Mouse (Mus musculus) retina, adult 2 months (tissue): ENCODE data around the gene Bmpr2.
A peak's percentile ranks its signal among the peaks of the same experiment; 100 is the strongest.

Experiments
- DNase-seq: peaks from one replicate; pipeline ENCODE4 v3.0.0-alpha.2; 2012; ENCODE audit warnings: low read depth, low spot score

Gene Bmpr2

GRCm38 (mm10) chr1:59897147-59897798, 134.1 kb downstream of the Bmpr2 start:
- no peak for DNase-seq

- no peak for DNase-seq
These were observed 136.5 kb downstream of the Bmpr2 start for GRCm38 (mm10) chr1:59899679-59900078.

- DNase-seq, result no peak
These were observed 138.1 kb downstream of the Bmpr2 start for GRCm38 (mm10) chr1:59901082-59901876.

GRCm38 (mm10) chr1:59902634-59903033, 139.4 kb downstream of the Bmpr2 start:
- no peak for DNase-seq

GRCm38 (mm10) chr1:59904630-59905295, 141.6 kb downstream of the Bmpr2 start:
- no peak for DNase-seq

GRCm38 (mm10) chr1:59905916-59906315, 142.7 kb downstream of the Bmpr2 start:
- DNase-seq, result no peak

DNA sequence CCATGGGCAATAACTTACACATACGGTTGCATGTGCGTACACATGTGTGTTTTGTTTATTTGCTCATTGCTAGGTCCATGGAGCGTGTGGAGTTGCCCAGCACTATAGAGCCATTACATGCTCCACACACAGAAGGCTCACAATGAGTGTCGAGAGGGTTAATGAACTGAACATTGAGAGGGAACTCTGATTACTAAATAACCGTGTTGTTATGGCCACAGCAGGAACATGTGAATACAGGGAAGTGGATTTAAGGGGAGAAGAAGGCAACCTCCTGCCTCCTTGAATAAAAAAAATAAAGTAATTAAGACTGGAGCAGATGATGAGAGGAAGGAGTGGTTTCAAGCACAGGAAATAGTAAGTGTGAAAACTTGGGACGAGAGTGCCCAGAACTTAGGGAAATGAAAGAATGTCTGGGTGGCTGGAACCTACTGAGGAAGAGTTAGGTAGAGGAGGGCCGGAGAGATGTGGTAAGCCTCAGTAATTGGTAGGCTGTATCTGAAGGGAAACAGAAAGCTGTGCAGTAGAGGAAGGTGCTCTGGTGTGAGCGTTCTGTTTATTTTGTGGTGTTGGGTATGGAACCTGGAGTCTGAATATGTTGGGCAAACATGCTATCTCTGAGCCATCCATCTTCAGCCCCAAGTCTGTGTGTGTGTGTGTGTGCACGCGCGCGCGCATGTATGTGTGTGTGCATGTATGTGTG, 143.8 kb downstream of the Bmpr2 start:
- no peak for DNase-seq

DNA sequence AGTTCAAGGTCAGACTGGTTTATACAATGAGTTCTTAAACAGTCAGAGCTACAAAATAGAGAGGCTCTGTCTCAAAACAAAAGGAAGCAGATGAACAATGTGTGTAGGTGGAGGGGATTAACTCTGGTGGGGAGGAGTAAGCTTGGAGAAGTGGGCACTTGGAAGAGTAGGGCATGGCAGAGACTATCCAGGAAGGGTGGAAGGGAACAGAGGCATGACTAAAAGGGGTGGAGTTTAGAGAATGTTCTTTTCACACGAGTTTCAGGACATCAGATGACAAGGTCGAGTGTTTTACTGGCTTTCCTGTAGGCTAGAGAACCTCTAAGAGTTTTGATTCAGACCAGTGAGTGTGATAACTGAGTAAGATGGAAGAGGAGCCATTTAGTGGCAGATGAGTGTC, 144.5 kb downstream of the Bmpr2 start:
- no peak for DNase-seq

GRCm38 (mm10) chr1:59910941-59911340, 147.7 kb downstream of the Bmpr2 start:
- DNase-seq, result no peak

GRCm38 (mm10) chr1:59912413-59913157, 149.4 kb downstream of the Bmpr2 start, which contains the start of gene Fam117b:
TSS of gene Fam117b (plus strand) at chr1:59913006.
- peak; percentile 88 for DNase-seq

DNA sequence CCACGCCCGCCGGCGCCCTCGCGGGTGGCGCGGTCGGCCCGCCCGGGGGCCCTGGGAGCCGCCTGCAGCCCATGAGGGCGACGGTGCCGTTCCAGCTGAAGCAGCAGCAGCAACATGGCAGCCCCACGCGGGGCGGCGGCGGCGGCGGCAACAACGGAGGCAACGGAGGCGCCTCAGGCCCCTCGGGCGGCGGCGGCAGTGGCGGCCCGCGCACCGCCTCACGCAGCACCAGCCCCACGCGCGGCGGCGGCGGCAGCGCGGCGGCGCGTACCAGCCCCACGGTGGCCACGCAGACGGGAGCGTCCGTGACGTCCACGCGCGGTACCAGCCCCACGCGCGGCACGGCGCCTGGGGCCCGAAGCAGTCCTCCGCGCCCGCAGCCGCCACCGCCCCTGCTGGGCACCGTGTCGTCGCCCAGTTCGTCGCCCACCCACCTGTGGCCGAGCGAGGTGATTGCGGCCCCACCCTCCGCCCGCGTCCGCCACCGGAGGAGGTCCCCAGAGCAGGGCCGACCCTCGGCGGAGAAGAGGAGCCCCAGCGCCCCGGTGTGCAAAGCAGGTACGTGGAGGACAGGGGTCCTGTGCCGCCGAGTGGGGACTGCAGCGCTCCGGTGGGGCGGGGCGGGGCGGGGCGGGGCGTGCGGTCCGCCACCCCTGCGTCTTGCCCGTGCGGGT, 150.1 kb downstream of the Bmpr2 start:
- peak; percentile 34 for DNase-seq

GRCm38 (mm10) chr1:59913869-59914225, 150.6 kb downstream of the Bmpr2 start:
- no peak for DNase-seq

DNA sequence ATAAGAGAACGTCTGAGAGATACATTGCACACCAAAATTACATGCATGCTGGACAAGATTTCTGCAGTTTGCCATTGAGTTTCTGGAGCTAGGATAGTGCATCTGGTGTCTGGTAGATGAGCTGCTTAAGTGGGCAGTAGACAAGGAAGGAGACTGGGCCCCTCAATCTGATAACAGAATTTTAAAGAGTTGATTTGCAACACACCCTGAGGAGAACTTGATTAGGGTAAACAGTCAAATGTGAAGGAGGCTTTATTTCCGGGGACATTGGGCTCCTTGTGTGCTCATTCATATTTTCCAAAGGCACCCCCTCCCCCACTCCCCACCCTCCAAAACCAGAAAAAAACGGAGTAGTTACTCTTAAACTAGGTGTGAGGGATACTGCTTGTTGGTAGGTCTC, 151.6 kb downstream of the Bmpr2 start:
- no peak for DNase-seq

DNA sequence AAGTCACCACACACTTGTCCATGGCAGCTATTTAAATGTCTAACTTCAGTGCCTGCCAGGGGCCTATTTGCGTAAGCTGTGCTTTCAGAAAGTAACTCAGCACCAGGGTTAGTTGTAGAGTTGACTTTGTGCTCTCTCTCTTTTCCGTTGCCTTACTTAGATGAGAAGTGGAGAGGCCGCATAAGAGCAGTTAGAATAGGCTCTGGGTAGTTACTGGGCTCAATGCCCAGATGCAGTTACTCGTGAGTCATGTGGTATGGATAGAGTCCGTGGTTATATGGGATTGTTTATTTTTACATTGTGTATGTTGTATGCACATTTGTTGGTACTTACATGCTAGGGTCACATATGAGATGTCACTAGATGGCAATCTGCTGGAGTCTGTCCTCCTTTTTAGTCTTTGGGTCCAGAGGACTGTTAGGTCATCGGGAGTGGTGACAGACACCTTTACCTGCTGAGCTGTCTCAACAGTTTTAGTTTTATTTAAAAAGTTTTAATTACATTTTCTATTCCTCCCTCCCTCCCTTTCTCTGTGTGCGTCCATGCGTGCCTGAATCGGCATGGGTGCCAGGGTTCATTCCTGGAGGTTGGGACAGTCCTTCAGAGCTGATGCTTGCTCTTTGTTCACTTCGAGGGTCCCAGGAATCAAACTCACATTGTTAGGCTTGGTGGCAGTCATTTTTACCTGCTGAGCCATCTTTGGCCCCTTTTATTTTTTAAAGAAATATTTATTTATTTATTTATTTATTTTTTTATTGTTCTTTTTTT, 152.8 kb downstream of the Bmpr2 start:
- DNase-seq, result no peak

GRCm38 (mm10) chr1:59917401-59917800, 154.2 kb downstream of the Bmpr2 start:
- DNase-seq, result no peak

DNA sequence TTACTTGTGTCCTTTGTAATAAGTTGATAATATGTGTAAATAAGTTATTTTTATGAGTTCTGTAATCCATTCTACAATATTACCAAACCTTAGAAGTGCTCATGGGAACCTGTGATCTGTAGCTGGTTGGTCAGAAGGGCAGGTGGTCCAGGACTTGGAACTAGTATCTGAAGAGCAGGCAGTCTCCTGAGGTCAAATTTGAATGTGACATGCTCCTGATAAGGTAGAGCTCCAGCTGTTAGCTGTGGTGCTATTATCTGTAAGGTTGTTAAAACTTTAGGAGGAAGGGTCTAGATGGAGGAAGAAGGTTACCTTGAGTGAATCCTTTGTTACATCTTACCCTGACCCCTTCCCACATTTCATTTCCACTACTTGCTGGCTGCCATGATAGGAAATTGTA, 154.9 kb downstream of the Bmpr2 start:
- no peak for DNase-seq

DNA sequence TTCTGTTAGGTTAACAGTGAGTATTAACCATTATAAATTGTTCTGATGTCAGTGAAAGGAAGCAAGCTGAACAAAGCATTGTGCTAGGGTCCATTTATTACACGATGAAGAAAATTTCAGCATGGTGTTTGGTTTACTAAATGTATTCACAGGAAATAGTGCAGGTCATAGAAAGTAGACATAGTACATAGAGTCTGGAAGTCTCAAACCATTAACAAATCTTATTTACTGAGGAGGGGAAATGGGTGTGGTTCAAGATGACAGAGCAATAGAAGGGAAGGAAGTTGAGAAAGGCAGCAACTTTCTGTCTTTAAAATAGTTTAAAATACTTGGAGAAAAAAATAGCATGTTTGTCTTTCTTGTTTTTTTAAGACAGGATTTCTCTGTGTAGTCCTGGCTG, 160.0 kb downstream of the Bmpr2 start:
- no peak for DNase-seq

DNA sequence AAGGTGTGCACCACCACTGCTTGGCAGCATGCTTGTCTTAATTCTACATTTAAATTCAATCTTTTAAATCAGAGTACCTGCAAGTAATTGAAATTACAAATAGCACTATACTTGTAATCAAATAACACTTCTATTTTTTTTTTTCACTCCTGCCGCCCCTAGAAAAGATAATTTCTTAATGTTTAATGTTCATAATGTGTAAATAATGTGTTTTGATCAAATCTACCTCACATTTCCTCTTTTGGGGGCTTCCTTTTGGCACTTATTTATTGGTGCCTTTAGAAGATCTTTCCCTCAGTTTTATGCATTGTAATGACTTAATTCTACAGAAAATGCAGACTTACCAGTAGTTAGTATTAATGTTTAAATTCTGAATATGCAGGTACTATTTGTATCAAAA, 160.5 kb downstream of the Bmpr2 start:
- DNase-seq, result no peak

DNA sequence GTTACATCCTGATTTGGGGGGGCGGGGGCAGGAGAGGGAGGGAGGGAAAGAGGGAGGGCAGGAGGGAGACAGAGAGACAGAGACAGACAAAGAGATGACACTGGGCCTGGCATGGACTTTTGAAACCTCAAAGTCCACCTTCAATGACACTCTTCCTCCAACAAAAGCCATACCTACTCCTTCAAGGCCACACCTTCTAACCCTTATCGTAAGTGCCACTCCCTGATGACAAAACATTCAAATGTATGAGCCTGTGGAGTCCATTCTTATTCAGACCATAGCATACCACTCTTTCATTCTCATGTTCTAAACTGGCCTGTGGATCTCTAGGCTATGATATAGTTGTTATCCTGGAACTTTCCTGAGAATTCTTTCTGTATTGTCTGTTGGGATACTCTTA, 161.2 kb downstream of the Bmpr2 start:
- no peak for DNase-seq
